Mouse (Mus musculus): ENCODE results near the gene Micu1. TPM values are rescaled to one million over a fixed set of nuclear protein-coding genes. Genes with fewer than 3 reads are reported as not detected.

The Micu1 gene
- polyA plus RNA-seq, 1 experiment from 2014 or later: 26.4 TPM

DNA sequence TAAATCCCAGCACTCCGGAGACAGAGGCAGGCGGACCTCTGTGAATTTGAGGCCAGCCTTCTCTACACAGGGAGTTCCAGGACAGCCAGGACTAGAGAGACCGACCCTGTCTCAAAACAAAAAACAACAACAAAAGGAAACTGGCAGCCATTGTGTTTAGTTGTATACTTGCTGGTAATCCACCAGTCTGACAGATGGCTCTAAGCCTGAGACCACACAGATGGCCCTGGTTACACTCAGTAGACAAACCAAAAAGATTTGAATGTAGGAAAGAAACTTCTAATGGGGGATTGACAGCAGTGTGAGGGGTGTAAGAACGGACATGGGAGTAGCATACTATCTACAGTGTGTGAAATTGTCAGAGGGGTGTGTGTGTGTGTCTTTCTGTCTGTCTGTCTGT lies 27.6 kb downstream of the Micu1 start:
- peaks cover 18% of the 10 kb centered on the region for H3K36me3 ChIP-seq (replicated peaks; ENCODE audit: insufficient read depth, low read length)
- TF ChIP-seq EP300 (IDR thresholded peaks at IDR 0.05; ENCODE audit: low read depth): no peak
- no peak for TF ChIP-seq CTCF (IDR thresholded peaks at IDR 0.05; ENCODE audit: low read depth)
- no peak for ATAC-seq
- H3K4me1 ChIP-seq (ENCODE audit: insufficient read depth): 0 out of 2 replicates have a peak, but pooled peaks cover under 1% of the 10 kb centered on the region
- H3K9me3 ChIP-seq (ENCODE audit: low read length): no peaks in the 10 kb centered on the region
- no peak for DNase-seq
- H3K27ac ChIP-seq (ENCODE audit: low read depth): no peak overlapping the region
- H3K4me2 ChIP-seq (ENCODE audit: low read depth, low read length): no peak overlapping the region
- 71% methylated on average over 4 of the region's 4 CpGs for WGBS (ENCODE audit: insufficient replicate concordance)
- no peak overlapping the region for H3K4me3 ChIP-seq (ENCODE audit: low read depth, low read length)
- H3K27me3 ChIP-seq (ENCODE audit: insufficient read depth, low read length): no peaks in the 10 kb centered on the region
- H3K9ac ChIP-seq (replicated peaks): no peak overlapping the region

DNA sequence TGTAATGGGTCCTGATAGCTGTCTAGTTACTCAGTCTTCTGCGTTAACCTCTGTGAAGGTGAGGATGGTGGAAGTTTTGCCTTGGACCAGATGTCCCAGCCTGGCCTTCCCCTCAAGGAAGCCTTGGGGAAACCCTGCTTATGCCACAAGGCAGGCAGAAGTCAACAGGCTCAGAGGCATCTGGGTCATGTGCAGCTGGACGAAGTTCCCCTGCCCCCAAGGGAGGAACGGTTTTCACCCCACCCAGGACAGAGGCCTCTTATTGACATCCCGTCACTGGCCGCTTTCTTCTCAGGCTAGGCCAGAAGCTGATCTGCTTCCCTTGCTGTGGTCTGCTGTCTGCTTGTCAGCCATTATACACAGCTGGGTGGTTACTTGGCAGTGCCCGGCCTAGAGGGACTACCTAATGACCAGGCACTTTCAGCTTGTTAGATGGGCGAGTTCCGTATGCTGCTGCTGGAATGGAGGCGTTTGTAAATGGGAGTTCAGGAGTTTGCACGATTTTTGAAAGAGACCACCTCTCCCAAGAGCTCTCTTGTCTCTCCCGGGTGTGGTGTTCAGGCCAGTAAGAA lies 33.8 kb downstream of the Micu1 start:
- ATAC-seq: peak; percentile 40; the same call in 1 of the 2 replicates
- Histone ChIP-seq H3K4me3 (ENCODE audit: low read depth, low read length) (no peak overlapping the region), H3K9ac (replicated peaks) (no peak overlapping the region), H3K27me3 (ENCODE audit: insufficient read depth, low read length) (no peaks in the 10 kb centered on the region), H3K4me1 (ENCODE audit: insufficient read depth) (no peaks in the 10 kb centered on the region; the same call in 1 of the 2 replicates), H3K4me2 (ENCODE audit: low read depth, low read length) (no peak overlapping the region), H3K9me3 (ENCODE audit: low read length) (no peaks in the 10 kb centered on the region), H3K27ac (ENCODE audit: low read depth) (no peak overlapping the region; the same call in 1 of the 2 replicates), H3K36me3 (replicated peaks; ENCODE audit: insufficient read depth, low read length) (peaks cover 21% of the 10 kb centered on the region)
- TF ChIP-seq CTCF (IDR thresholded peaks at IDR 0.05; ENCODE audit: low read depth) (no peak), EP300 (IDR thresholded peaks at IDR 0.05; ENCODE audit: low read depth) (no peak)
- 85% methylated on average over 11 of the region's 11 CpGs for WGBS (ENCODE audit: insufficient replicate concordance)
- no peak for DNase-seq

DNA sequence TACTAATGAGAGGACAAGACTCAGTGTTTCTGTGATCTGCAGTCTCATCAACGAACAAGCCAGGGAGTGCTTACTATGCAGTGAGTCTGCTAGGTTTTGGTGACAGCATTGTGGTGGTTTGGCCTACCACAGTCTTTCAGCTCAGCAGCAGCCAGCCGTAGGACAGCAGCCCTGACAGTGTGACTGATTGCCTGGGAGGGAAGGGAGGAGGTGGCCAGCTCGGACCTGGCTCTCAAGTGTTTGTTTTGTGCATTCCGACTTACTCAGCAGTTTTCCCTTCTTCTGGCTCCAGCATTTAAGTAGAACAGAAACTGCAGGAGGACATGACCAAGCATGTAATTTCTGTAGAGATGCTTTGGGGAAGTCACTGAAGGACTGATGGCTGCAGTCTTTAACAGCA lies 39.2 kb downstream of the Micu1 start:
- DNase-seq (no peak), ATAC-seq (no peak)
- Histone ChIP-seq H3K9me3 (ENCODE audit: low read length) (no peaks in the 10 kb centered on the region), H3K4me2 (ENCODE audit: low read depth, low read length) (no peak overlapping the region), H3K27ac (ENCODE audit: low read depth) (0 out of 2 replicates have a peak overlapping the region, but pooled peaks have one; percentile 3), H3K36me3 (replicated peaks; ENCODE audit: insufficient read depth, low read length) (peaks cover 11% of the 10 kb centered on the region), H3K4me3 (ENCODE audit: low read depth, low read length) (no peak overlapping the region), H3K4me1 (ENCODE audit: insufficient read depth) (no peaks in the 10 kb centered on the region; the same call in 1 of the 2 replicates), H3K9ac (replicated peaks) (no peak overlapping the region), H3K27me3 (ENCODE audit: insufficient read depth, low read length) (no peaks in the 10 kb centered on the region)
- WGBS (ENCODE audit: insufficient replicate concordance): 60% methylated on average over 4 of the region's 4 CpGs
- TF ChIP-seq EP300 (IDR thresholded peaks at IDR 0.05; ENCODE audit: low read depth): no peak
- no peak for TF ChIP-seq CTCF (IDR thresholded peaks at IDR 0.05; ENCODE audit: low read depth)

DNA sequence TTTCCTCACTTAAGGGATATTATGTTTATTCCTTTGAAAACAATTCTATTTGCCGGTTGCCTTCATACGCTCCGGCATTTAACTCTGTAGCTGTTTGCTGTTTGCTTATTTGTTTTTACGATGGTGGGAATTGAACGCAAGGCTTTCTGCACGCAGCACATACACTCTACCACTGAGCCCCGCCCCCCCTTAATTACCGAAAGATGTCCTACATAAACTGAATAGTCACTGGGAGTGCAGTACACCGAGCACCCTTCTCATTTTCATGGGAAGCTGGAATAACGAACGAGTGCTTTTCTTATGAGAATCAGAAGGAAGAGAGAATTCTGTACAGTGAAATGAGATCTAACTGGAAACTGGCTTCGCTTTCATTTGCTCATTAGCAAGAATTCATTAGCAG lies 41.1 kb downstream of the Micu1 start:
- peaks cover 11% of the 10 kb centered on the region for H3K36me3 ChIP-seq (replicated peaks; ENCODE audit: insufficient read depth, low read length)
- no peak for TF ChIP-seq CTCF (IDR thresholded peaks at IDR 0.05; ENCODE audit: low read depth)
- no peak for TF ChIP-seq EP300 (IDR thresholded peaks at IDR 0.05; ENCODE audit: low read depth)
- no peaks in the 10 kb centered on the region for H3K27me3 ChIP-seq (ENCODE audit: insufficient read depth, low read length)
- ATAC-seq (no peak), DNase-seq (no peak)
- H3K4me3 ChIP-seq (ENCODE audit: low read depth, low read length): no peak overlapping the region
- 89% methylated on average over 12 of the region's 12 CpGs for WGBS (ENCODE audit: insufficient replicate concordance)
- no peaks in the 10 kb centered on the region for H3K9me3 ChIP-seq (ENCODE audit: low read length)
- H3K4me1 ChIP-seq (ENCODE audit: insufficient read depth): no peaks in the 10 kb centered on the region; the same call in 1 of the 2 replicates
- no peak overlapping the region for H3K27ac ChIP-seq (ENCODE audit: low read depth)
- no peak overlapping the region for H3K4me2 ChIP-seq (ENCODE audit: low read depth, low read length)
- H3K9ac ChIP-seq (replicated peaks): no peak overlapping the region

DNA sequence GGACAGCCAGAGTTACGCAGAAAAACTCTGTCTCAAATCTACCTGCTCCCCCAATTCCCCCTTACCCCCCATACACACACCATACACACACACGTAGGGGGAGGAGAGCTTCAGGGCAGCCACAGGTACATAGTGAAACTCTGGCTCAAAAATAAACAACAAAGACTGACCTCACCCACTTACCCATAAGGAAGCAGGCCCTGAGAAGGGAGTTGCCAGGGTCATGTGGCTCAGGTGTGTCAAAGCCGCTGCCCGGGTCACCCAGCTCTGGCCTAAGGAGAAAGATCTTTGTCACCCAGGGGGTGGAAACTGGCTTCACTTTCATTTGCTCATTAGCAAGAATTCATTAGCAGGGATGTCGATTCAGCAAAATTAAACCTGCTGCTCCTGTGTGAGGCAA lies 41.7 kb downstream of the Micu1 start:
- ATAC-seq: 0 out of 2 replicates have a peak, but pooled peaks have one; percentile 35
- no peaks in the 10 kb centered on the region; the same call in 1 of the 2 replicates for H3K4me1 ChIP-seq (ENCODE audit: insufficient read depth)
- no peak for TF ChIP-seq CTCF (IDR thresholded peaks at IDR 0.05; ENCODE audit: low read depth)
- no peak for TF ChIP-seq EP300 (IDR thresholded peaks at IDR 0.05; ENCODE audit: low read depth)
- no peaks in the 10 kb centered on the region for H3K27me3 ChIP-seq (ENCODE audit: insufficient read depth, low read length)
- peaks cover 11% of the 10 kb centered on the region for H3K36me3 ChIP-seq (replicated peaks; ENCODE audit: insufficient read depth, low read length)
- no peak overlapping the region for H3K4me2 ChIP-seq (ENCODE audit: low read depth, low read length)
- no peak overlapping the region for H3K9ac ChIP-seq (replicated peaks)
- WGBS (ENCODE audit: insufficient replicate concordance): 93% methylated on average over 5 of the region's 5 CpGs
- H3K27ac ChIP-seq (ENCODE audit: low read depth): no peak overlapping the region
- H3K4me3 ChIP-seq (ENCODE audit: low read depth, low read length): no peak overlapping the region
- H3K9me3 ChIP-seq (ENCODE audit: low read length): no peaks in the 10 kb centered on the region
- DNase-seq: no peak

DNA sequence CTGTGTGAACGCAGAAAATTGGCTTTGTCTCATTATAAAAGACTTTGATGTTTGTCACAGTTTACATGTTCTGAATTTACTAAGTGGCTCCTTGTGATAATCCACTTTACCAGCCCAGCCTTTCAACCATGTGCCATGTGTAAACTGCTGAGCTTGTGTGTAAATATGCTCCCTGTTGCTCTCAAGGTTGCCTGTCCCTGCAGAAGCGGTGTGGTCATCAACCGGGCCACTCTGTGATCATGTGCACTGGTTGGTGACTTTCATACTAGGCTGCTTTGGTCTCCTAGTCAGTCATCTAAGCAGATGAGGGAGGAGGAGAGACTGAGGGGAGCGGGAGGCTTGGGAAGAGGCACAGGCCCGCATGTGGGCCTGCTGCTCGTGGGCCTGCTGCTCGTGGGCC lies 45.1 kb downstream of the Micu1 start:
- Histone ChIP-seq H3K27me3 (ENCODE audit: insufficient read depth, low read length) (no peaks in the 10 kb centered on the region), H3K4me2 (ENCODE audit: low read depth, low read length) (no peak overlapping the region), H3K9ac (replicated peaks) (no peak overlapping the region), H3K4me3 (ENCODE audit: low read depth, low read length) (no peak overlapping the region), H3K9me3 (ENCODE audit: low read length) (no peaks in the 10 kb centered on the region), H3K4me1 (ENCODE audit: insufficient read depth) (no peaks in the 10 kb centered on the region), H3K36me3 (replicated peaks; ENCODE audit: insufficient read depth, low read length) (peaks cover 4% of the 10 kb centered on the region), H3K27ac (ENCODE audit: low read depth) (0 out of 2 replicates have a peak overlapping the region, but pooled peaks have one; percentile 1)
- 78% methylated on average over 7 of the region's 7 CpGs for WGBS (ENCODE audit: insufficient replicate concordance)
- no peak for DNase-seq
- ATAC-seq: peak; percentile 86
- no peak for TF ChIP-seq EP300 (IDR thresholded peaks at IDR 0.05; ENCODE audit: low read depth)
- no peak for TF ChIP-seq CTCF (IDR thresholded peaks at IDR 0.05; ENCODE audit: low read depth)
